Mouse (Mus musculus): ENCODE data around the gene Nfatc3. TPM values are rescaled to one million over a fixed set of nuclear protein-coding genes. Genes with fewer than 3 reads are reported as not detected.
"Not testable (repeated sequence)": the region's sequence is repeated elsewhere in the genome, so short reads cannot be mapped to it uniquely, and the experiment has no call there.

The Nfatc3 gene
- 10 to 100 TPM; 12.1 to 13.4 TPM for total RNA-seq (2021)
- long read RNA-seq, experiment 1, full-length matches to known transcripts, result 3 of 9 reads
- long read RNA-seq, experiment 1, partial matches to known transcripts, result 1 of 9 reads
- long read RNA-seq, experiment 1, other reads (novel, unspliced or antisense), result 5 of 9 reads
- long read RNA-seq, experiment 2, full-length matches to known transcripts, result 4 of 7 reads
- long read RNA-seq, experiment 2, partial matches to known transcripts, result 1 of 7 reads
- long read RNA-seq, experiment 2, other reads (novel, unspliced or antisense), result 2 of 7 reads

- no peak for TF ChIP-seq CTCF (IDR thresholded peaks at IDR 0.05)
- intact Hi-C loops (cut with DNase I), result no loop called here
- H3K4me3 ChIP-seq, result peak within 1 kb of the TSS; percentile 89
- DNase-seq (ENCODE audit: extremely low spot score in 1 of 2, low spot score in 2 of 2), result peak; percentile 95 to 96
- peak within 1 kb of the TSS; percentile 82 for H3K27ac ChIP-seq
Observed at GRCm38 (mm10) chr8:106058731-106059612, at the start of gene Nfatc3. Gene Nfatc3, plus strand, starts transcription at chr8:106058840.

DNA sequence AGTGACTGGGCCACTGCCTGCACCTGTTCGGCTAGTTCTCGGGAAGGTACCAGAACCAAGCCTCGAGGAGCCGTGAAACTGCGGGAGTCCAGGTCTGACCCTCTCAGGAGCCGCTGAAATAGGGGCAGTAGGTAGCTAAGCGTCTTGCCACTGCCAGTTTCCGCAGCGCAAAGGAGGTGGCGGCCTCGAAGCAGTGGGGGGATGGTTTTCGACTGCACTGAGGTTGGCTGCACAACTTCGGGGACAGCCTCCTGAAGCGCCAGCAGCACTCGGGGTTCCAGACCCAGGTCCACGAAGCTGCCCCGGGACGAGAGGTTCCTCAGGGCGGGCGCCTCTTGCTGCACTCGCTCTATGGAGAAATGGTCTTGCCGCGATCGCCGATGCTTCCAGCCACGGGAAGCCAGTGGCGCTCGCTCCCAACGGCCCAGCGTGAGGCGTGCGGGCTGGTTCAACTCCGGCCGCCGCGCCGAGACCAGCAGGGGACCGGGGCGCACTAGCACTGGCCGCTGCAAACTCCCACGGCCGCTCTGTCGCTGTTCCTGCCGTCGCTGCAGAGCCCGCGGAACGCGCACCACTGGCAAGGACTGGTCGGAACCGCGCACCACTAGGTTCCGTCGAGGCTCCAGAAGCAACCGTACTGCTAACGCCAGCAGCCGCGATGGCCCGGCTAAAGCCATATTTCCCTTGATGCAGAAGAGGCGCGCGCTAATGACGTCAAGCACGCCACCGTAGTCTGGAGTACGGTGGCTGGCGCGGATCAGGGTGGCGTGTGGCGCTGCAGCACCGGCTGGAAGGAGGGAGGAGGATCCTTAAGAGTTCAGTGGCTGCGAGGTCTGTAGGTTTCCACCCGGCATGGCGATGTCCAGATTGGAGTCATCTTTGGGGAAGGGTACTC is 47.6 kb upstream of the Nfatc3 start:
- Histone ChIP-seq H3K27ac (peak overlapping the region; percentile 81), H3K4me3 (peak overlapping the region; percentile 99)
- no peak for TF ChIP-seq CTCF (IDR thresholded peaks at IDR 0.05)
- intact Hi-C loops (cut with DNase I), result loop anchor here (2.0 to 5.0 kb wide), 2 partner anchors 110 to 159 kb away; partner anchors contain the start of genes Cenpt and Pskh1
- DNase-seq (ENCODE audit: extremely low spot score in 1 of 2, low spot score in 2 of 2), result peak; percentile 92 to 96

- TF ChIP-seq CTCF (IDR thresholded peaks at IDR 0.05), result no peak
- Histone ChIP-seq H3K4me3 (peak within 1 kb of the TSS; percentile 99), H3K27ac (peak within 1 kb of the TSS; percentile 81)
- no peak for DNase-seq (ENCODE audit: extremely low spot score in 1 of 2, low spot score in 2 of 2)
- intact Hi-C loops (cut with DNase I), result loop anchor here (2.0 to 5.0 kb wide), 2 partner anchors 111 to 159 kb away; partner anchors contain the start of genes Cenpt and Pskh1
Observed at GRCm38 (mm10) chr8:106011643-106011986, 47.0 kb upstream of the Nfatc3 start, which contains the start of gene Ddx28. Gene Ddx28, minus strand, starts transcription at chr8:106011882.

DNA sequence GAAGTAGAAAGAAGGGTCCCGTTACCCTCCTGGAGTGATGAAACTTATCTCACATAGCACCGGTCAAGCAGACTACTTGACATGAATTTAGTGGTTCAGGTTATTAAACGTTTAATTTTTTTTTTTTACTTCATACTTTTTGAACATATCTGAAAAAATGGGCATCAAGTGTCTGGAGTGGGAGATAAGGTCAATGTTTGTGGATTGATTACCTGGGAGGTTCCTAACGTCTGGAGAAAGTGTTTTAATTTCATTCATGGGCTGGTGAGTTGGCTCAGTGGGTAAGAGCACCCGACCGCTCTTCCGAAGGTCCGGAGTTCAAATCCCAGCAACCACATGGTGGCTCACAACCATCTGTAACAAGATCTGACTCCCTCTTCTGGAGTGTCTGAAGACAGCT is 46.4 kb upstream of the Nfatc3 start:
- not testable (repeated sequence) for H3K27ac ChIP-seq; DNase-seq (ENCODE audit: extremely low spot score in 1 of 2, low spot score in 2 of 2); H3K4me3 ChIP-seq
- intact Hi-C loops (cut with DNase I), result loop anchor here (5.0 kb wide), 1 partner anchor 160 kb away; the partner anchor contains the start of gene Cenpt

DNA sequence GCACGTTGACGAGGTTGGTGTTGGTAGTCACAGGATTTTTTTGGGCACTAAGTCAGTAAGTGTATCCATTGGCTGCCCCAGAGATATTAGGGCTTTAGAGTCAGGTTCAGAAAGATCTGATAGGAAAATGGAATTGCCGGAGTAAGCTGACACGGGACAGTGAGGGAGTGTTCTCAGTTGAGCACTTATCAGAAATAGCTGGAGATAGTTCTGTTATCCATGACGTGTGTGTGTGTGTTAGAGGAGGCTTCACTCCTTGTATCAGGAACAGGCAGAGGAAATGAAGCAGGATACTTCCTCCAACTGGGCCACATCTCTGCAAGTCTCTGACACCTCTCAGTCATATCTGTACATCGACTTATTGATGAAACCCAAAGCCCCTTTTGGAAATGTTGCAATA is 42.4 kb upstream of the Nfatc3 start:
- Histone ChIP-seq H3K4me3 (no peak overlapping the region), H3K27ac (no peak overlapping the region)
- no peak for DNase-seq (ENCODE audit: extremely low spot score in 1 of 2, low spot score in 2 of 2)
- no peak for TF ChIP-seq CTCF (IDR thresholded peaks at IDR 0.05)
- intact Hi-C loops (cut with DNase I), result no loop called here

GRCm38 (mm10) chr8:106017130-106017529 is 41.5 kb upstream of the Nfatc3 start:
- no peak for DNase-seq (ENCODE audit: extremely low spot score in 1 of 2, low spot score in 2 of 2)
- Histone ChIP-seq H3K27ac (no peak overlapping the region), H3K4me3 (no peak overlapping the region)
- intact Hi-C loops (cut with DNase I), result no loop called here
- TF ChIP-seq CTCF (IDR thresholded peaks at IDR 0.05), result no peak

GRCm38 (mm10) chr8:106018039-106018438 is 40.6 kb upstream of the Nfatc3 start:
- Histone ChIP-seq H3K27ac (no peak overlapping the region), H3K4me3 (no peak overlapping the region)
- no peak for DNase-seq (ENCODE audit: extremely low spot score in 1 of 2, low spot score in 2 of 2)
- no peak for TF ChIP-seq CTCF (IDR thresholded peaks at IDR 0.05)
- intact Hi-C loops (cut with DNase I), result no loop called here

- H3K4me3 ChIP-seq, result no peak overlapping the region
- peak; percentile 98 for TF ChIP-seq CTCF (IDR thresholded peaks at IDR 0.05)
- peak; percentile 76 to 79 for DNase-seq (ENCODE audit: extremely low spot score in 1 of 2, low spot score in 2 of 2)
- intact Hi-C loops (cut with DNase I), result loop anchor here (2.0 to 5.0 kb wide), 3 partner anchors 32 to 310 kb away; partner anchors contain the start of gene Dus2
- no peak overlapping the region for H3K27ac ChIP-seq
Observed at GRCm38 (mm10) chr8:106022483-106022882, 36.2 kb upstream of the Nfatc3 start.

GRCm38 (mm10) chr8:106038721-106039120 is 19.9 kb upstream of the Nfatc3 start:
- intact Hi-C loops (cut with DNase I), result no loop called here
- no peak for TF ChIP-seq CTCF (IDR thresholded peaks at IDR 0.05)
- Histone ChIP-seq H3K27ac (no peak overlapping the region), H3K4me3 (no peak overlapping the region)
- DNase-seq (ENCODE audit: extremely low spot score in 1 of 2, low spot score in 2 of 2), result no peak

DNA sequence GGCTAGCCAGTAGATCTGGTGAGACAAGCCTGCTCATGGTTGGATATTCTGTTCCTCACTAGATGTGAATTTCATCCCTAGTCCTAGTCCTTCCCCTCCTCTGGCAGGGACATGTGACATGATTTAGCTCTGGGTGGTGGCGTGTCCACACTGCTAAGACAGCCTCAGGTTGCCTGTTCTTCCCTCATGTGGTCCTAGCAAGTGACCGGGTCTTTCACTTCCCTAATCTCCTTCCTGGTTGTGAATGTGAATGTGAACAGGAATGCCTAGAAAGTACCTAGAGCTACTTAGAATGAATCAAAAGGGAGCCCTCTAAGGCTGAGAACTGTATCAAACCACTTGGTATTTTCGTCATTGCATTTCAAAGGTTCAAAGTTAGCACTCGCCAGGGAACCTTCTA is 19.0 kb upstream of the Nfatc3 start:
- intact Hi-C loops (cut with DNase I), result no loop called here
- Histone ChIP-seq H3K4me3 (no peak overlapping the region), H3K27ac (no peak overlapping the region)
- no peak for DNase-seq (ENCODE audit: extremely low spot score in 1 of 2, low spot score in 2 of 2)
- no peak for TF ChIP-seq CTCF (IDR thresholded peaks at IDR 0.05)

GRCm38 (mm10) chr8:106040218-106040617 is 18.4 kb upstream of the Nfatc3 start:
- Histone ChIP-seq H3K27ac (no peak overlapping the region), H3K4me3 (no peak overlapping the region)
- intact Hi-C loops (cut with DNase I), result no loop called here
- DNase-seq (ENCODE audit: extremely low spot score in 1 of 2, low spot score in 2 of 2), result no peak
- TF ChIP-seq CTCF (IDR thresholded peaks at IDR 0.05), result no peak
